Mouse (Mus musculus) left cerebral cortex, postnatal 36 days (tissue): ENCODE measurements at regions not wholly inside any gene's neighbourhood (a gene's known extent, or its start where the extent isn't known, plus 50 kb on each side); places are given as distances from the start of the nearest gene placed in this dataset.
A peak's percentile ranks its signal among the peaks of the same experiment; 100 is the strongest.

Source experiments
- DNase-seq, 2 experiments: peaks; one replicate each; pipeline ENCODE4 v3.0.0; 2021 to 2022; ENCODE audit warnings: low spot score in 2 of 2, mixed read lengths in 1 of 2
- intact Hi-C: fragments of 180-260 bp; cut with DNase I; formaldehyde crosslinking; loops from one replicate; pipeline ENCODE4 v1.15.1; 2025

GRCm38 (mm10) chr8:38927426-38927825 is 1747.5 kb upstream of the Adam24 start:
- peak in 1 of 2 experiments; percentile 5 for DNase-seq

DNA sequence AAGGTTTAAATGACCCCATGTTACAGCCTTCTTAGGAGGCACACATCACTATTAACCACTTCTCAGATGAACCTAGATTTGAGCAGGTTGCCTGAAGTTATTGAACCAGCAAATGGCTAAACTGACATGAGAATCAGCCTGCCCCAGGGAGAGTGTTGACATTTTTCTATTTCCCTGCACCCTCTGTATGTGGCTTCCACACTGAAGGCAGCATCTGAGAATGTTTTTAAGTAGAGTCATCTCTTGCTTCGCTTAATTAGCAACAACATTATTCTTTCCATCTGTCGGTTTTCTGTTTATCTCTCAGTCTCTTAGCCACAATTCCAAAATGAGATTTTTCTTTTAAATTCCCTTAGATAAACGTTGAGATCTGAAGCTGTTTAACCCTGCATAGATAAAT is 1747.0 kb upstream of the Adam24 start:
- intact Hi-C loops, result no loop called here
- DNase-seq, result no peak

More at GRCm38 (mm10) chr8:38927426-38927825, 1747.5 kb upstream of the Adam24 start:
- intact Hi-C loops, result no loop called here

GRCm38 (mm10) chr8:38928340-38928739 is 1746.5 kb upstream of the Adam24 start:
- DNase-seq, result no peak
- intact Hi-C loops, result no loop called here
